Mouse (Mus musculus) liver, adult (tissue): ENCODE measurements around the gene Esyt1.

Experiments
- GATA4 ChIP-seq: IDR thresholded peaks from 2 replicates; pipeline ENCODE4 v1.6.1; 2014; ENCODE audit warnings: mild to moderate bottlenecking, low read length; ENCODE audit not compliant: insufficient replicate concordance

Esyt1 gene

GRCm38 (mm10) chr10:128494667-128495245 lies 30.9 kb downstream of the Esyt1 start:
- no peak for TF ChIP-seq GATA4

GRCm38 (mm10) chr10:128493695-128494666 lies 31.7 kb downstream of the Esyt1 start, which contains the start of gene Myl6:
Gene Myl6, minus strand, starts transcription at chr10:128494145.
- no peak for TF ChIP-seq GATA4

DNA sequence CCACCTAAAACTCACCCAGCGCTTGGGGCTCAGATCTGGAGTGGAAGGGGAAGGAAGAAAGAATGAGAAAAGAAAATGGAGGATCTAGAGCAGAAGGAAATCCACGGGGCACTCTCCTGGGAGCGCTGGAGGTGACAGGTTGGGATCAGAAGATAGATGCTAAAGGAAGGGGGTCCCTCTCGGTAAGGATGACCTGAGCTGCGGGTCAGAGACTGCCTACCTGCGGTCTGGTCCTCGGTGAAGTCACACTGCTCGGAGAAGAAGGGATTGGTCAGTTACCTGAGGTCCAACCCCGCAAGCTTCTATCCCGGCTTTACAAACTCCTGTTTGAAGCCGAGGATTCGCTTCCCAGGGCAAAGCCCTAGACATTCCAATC lies 32.4 kb downstream of the Esyt1 start:
- TF ChIP-seq GATA4, result no peak

- TF ChIP-seq GATA4, result no peak
These were observed 32.9 kb downstream of the Esyt1 start for GRCm38 (mm10) chr10:128492633-128493311.

- 0 out of 2 replicates have a peak, but pooled peaks have one; percentile 8 for TF ChIP-seq GATA4
These were observed 34.2 kb downstream of the Esyt1 start for GRCm38 (mm10) chr10:128491495-128491894.

GRCm38 (mm10) chr10:128490912-128491311 lies 34.8 kb downstream of the Esyt1 start:
- TF ChIP-seq GATA4, result no peak

GRCm38 (mm10) chr10:128490232-128490631 lies 35.4 kb downstream of the Esyt1 start:
- TF ChIP-seq GATA4, result no peak

DNA sequence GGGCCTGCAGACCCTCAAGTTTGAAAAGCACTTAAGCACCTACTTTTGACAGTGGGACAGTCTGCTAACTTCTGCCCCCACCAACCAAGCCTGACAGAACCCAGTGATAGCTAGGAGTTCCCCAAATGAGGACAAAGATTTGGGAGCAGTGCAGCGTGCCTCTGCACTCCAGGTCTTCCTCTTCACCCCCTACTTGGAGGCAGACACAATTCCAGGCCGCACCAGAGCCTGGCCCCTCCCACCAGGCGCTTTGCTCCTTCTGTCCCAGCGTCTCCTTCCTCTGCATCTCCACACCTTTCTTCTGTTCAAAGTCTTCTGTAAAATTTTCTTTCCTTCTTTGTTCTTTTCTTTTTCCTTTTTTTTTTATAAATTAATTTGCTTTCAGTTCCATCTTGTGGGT lies 35.9 kb downstream of the Esyt1 start:
- no peak for TF ChIP-seq GATA4

DNA sequence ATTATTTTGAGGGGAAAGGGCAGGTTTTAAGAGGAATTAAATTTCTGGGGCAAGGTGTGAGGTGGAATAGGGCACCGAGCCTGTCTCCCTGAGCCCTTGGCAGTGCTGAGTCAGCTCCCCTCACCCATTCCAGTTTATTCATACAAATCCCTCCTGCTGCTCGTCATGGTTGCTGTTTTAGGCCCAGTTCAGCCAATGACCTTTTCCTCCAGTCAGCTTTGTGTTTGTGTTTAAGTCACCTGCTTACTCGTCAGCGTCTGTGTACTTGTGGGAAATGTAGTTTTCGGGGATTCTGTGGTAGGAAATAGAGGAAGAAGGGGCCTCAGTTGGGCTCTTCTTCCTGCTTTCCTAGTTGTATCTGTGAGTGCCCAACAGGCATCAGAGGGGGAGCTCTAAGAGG lies 36.3 kb downstream of the Esyt1 start:
- no peak for TF ChIP-seq GATA4

DNA sequence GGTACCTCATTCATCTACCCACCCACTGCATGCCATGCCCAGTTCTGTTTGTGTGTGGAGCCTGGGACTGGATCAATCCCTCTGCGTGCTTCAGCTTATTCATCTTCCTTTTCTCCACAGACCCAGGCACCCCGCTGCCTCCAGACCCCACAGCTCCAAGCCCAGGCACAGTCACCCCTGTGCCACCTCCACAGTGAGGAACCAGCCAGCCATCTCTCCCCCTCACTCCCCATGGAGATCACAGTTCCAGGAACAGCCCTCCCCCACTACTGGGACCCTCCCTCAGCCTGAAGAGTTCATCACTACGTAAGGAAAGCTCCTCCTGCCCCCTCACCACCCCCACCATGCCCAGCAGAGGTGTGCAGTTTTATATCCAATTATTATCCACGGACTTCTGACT lies 36.9 kb downstream of the Esyt1 start:
- TF ChIP-seq GATA4, result no peak

DNA sequence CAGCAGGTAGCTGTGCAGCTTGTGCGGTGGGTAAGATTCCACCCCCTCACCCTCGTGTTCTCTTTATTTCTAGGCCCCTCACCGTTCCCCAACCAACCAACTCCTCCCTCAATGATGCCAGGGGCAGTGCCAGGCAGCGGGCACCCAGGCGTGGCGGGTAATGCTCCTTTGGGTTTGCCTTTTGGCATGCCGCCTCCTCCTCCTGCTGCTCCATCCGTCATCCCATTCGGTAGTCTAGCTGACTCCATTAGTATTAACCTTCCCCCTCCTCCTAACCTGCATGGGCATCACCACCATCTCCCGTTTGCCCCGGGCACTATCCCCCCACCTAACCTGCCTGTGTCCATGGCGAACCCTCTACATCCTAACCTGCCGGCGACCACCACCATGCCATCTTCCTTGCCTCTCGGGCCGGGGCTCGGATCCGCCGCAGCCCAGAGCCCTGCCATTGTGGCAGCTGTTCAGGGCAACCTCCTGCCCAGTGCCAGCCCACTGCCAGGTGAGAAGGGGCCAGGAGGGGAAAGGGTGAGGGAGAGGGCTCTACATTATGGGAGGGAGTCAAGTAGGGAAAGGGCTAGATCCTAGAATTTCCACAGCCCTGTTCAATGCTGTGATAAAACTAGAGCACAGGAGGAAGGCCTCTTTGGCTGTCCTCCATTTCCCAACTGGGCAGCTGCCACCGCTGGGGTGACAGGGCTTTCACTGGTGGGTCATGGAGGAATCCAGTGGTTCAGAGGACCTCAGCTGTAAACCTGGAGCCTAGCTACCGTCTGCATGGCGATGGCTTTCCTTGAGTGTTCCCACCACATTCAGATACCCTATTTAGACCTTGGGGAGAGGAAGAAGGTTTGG lies 37.6 kb downstream of the Esyt1 start:
- TF ChIP-seq GATA4, result no peak

DNA sequence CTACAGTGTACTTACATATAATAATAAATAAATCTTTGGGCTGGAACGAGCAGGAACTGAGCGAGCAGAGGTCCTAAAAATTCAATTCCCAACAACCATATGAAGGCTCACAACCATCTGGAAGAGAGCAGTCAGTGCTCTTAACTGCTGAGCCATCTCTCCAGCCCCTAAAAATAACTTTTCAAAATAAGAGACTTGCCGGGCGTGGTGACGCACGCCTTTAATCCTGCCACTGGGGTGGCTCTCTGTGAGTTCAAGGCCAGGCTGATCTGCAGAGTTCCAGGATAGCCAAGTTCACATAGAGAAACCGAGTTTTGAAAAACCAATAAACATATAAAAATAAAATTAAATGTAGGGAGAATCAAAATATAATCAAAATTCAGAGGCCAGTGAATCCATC lies 39.3 kb downstream of the Esyt1 start:
- TF ChIP-seq GATA4, result no peak

- TF ChIP-seq GATA4, result no peak
These were observed 51.3 kb downstream of the Esyt1 start for GRCm38 (mm10) chr10:128474366-128474765.

GRCm38 (mm10) chr10:128460270-128460630 lies 65.4 kb downstream of the Esyt1 start:
- no peak for TF ChIP-seq GATA4
